Mouse (Mus musculus) layer of hippocampus, postnatal 36 days (tissue): ENCODE measurements at regions not wholly inside any gene's neighbourhood (a gene's known extent, or its start where the extent isn't known, plus 50 kb on each side); places are given as distances from the start of the nearest gene placed in this dataset.

ENCODE experiments used
- DNase-seq, 2 experiments: peaks; one replicate each; pipeline ENCODE4 v3.0.0; 2022

DNA sequence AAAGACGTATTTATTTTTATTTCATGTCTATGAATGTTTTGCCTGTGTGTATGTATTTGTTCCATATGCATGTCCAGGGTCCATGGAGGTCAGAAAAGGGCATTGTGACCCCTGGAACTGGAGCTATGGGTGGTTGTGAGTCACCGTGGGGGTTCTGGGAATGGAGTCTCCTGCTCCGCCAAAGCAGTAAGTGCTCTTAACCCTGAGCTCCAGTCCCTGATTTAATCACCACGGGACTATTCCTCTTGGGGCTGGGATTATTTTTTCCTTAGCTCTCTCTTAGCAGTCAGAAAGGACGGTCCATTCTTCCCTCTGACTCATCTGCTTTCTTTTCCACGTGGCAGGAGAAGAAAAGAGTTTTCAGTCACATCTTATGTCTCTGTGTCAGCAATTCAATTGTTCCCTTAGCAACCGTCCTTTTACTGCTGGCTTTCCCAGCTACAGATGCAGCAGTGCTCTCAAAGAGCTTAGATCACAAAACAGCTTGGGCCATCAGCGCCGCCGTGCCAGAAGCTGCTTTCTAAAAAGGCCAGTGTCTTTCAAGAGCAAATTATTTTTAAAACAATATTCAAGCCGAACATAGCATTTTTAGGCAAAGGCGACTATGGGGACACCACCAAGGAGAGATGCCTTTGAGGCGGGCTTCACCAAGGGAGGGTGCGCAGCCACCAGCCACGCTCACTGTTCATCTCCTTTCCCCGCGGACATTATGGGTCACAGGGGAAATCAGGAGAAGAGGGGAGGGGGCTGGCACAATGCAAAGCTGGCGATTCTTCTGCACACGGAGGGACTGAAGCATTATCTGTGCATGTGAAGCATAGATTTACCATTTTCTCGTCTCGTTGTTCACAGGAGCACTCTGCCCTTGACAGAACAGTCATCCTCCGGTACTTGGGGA, 110.8 kb downstream of the Map3k7 start:
- peak; percentile 37 to 52 for DNase-seq

DNA sequence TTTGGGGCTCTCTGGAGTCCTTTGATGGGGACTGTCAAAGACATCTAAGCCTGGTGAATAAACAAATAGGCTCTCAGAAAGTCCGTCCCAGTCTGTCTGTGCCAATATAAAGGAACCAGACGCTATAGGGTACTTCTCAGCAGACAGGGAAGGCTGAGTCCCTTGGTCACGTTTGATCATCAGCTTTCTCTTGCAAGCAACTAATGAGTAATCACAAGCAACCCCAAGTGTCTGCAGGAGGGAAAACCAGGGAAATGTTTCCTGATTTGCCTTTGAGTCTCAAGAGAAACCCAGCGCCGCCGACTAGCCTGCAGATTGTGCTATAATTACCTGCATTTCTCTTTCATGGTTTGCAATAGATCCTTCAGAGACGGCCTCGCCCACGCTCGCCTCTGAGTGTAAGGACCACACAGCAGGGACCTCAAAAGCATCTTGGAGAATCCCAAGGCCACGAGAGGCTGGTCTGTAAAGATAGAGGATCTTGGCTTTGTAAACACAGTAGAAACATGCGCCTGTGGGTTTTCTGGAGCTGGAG, 112.6 kb downstream of the Map3k7 start:
- no peak for DNase-seq

DNA sequence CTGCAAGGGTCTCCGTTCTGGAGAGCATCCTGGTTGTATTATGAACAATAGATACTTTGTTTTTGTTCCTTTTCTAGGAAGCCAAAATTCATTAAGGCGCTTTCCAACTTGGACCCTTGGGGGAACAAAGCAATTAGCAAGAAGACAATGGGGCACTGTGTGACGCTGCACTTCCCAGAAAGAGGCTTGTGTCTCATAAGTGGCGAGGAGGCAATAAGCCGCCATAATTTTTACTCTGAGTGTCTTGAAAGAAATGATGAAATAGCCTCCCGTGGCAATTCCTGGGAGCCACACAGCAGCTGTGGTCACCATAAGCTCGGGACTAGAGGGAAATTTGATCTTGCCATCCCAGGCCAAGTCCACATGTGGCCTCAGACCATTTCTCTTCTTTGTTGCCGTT, 119.6 kb downstream of the Map3k7 start:
- DNase-seq, result no peak

DNA sequence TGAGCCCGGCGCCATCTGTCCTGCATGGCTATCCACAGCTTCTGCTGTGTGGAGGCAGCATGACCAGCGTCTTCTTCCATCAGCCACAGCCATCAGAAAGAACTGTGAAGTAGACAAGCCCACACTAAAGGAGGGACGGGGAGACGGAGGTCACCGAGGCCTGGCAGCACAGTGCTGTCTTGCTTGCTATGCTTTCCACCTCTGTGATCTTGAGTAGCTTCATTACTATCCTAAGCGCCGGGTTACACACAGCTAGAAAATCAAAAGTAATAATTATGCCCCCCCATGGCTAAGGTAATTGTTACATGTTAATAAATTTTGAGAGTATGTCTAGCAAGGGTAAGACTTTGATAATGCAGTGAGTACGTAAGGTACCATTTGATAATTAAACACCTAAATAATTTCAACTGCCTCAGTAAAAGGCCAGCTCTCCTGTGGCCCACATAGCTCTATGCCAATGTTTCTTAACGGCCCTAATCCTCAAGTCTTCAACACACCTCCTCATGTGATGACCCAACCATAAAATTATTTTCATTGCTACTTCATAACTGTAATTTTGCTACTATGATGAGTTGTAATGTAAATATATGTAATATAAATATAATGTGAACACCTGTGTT, 120.5 kb downstream of the Map3k7 start:
- no peak for DNase-seq

DNA sequence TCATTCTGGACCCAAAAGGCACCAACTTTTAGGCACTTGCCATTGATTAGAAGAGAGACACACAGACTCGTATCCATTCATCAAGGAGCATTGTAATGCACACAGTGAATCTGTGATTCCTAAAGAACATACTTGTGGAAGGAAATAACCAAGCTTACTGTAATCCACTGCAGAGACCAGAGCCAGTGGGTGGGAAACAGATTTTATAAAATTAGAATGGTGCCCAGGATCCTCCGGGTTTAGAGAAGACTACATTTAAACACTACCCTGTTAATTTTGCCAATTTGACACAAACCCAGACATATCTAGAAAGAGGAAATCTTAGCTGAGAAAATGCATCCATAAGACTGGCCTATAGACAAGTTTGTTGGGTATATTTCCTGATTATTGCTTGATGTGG, 121.1 kb downstream of the Map3k7 start:
- DNase-seq, result no peak

DNA sequence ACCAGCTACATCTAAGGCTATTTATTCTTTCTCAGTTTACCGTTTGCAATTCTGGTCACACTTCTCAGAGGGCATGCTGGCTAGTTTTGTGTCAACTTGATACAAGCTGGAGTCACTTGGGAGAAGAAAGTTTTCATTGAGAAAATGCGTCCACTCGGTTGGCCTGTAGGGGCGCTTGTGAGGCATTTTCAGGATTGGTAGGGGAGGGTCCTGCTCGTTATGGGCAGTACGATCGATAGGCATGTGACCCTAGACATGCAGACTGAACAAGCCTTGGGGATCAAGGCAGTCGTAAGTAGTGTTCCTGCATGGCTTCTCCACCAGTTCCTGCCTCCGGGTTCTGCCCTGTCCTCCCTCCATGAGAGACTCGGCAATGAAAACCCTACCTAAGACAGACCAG, 127.2 kb downstream of the Map3k7 start:
- no peak for DNase-seq

DNA sequence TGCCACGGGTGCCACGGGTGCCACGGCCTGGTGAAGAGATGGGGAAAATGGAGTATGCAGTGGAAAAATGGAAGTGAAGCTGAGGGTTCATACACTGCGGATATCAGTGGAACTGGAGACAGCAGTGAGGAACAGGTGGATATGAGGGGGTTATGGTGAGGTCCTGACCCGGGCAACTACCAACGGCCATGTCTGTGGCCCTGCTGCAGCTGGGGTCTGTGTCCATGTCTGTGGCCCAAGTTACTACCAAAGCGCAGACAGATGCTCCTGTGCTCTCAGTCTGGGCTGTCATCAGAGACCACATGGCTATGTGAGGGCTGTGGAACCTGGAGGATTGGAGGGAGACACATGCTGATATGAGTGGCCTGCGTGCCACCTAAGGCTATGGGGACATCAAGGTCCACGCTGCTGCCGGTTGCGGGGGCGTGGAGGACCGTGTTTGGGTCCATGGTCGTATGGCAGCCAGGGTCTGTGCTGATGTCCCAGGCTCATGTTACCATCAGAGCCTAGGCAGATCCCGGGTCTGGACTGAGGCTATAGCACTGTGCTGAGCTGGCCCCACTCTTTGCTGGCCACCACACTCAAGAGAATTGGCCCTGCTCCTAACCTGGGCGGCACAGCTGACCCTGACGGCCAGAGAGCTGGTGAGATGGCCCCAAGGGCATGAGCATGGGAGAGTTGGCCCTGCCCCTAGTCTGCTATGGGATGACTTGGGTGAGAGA, 128.6 kb downstream of the Map3k7 start:
- DNase-seq, result no peak

DNA sequence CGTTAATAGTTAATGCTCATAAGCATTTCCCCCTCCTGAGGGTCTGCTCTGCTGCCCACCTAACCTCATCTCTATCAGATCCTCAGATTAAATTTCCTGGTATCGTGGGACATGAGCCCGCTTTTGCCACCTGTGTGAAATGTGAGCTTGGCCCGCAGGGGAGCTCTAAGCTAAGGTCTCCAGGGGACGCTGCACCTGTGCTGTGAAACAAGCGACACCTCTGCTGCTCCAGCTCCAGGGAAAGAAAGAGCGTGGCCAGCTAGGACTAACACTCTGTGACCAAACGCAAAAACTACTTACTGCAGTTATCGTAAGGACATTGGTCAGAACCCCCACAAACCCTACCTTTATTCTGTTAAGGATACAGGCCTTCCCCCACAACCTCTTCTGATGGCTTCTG, 134.3 kb downstream of the Map3k7 start:
- no peak for DNase-seq

DNA sequence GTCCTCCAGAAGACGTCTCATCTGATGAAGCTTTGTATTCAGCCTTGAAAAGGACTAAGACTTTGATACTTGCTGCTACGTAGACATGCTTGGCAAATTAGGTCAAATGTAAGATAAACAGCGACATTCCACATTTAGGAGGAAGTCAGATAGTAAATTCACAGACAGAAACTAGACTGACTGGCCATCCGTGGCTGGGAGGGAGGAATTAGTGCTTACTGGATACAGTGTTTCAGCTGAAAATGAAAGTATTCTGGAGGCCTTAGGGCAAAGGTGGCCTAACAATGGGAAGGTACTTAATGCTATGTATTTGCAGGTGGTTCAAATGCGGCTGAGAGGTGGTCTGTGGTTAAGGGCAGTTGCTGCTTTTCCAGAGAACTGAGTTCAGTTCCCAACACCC, 137.1 kb downstream of the Map3k7 start:
- DNase-seq, result no peak

DNA sequence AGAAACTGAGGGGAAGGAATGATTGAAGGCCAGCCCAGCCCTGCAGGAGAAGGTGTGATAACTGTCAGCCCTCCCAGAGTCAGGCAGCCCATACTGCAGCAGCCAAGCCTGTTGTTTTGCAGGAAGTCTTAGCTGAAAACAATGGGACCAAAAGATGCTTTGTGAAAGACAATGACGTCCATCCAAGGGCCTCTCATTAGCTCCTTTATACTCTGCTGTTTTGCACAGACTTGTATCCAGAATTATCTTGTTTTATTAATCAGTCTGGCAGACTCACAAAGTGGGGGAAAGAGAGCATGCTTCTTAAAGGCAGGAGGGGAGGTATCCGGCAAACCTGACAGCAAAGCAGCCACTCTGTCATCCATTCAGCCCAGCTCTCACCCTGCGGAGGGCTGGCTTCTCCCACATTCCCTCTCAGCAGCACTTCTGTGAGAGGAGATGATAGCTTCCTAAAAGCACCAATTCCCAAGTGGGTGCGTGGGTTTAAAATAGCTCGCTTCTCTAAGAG, 131.9 kb upstream of the Bach2 start:
- DNase-seq, result no peak

DNA sequence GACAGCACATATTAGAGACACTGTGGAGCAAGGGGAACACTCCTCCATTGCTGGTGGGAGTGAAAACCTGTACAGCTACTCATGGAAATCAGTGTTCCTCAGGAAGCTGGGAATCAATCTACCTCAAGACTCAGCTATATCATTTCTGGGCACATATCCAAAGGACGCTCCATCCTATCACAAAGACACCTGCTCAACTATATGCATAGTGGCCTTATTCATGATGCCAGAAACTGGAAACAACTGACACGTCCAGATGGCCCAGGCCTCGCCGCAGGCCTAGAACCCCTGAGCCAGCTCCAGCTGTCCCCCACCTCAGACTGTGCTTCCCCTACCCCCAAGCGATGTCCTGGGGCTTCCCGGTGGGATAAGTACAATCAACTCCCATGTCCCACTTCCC, 116.3 kb upstream of the Bach2 start:
- DNase-seq, result no peak

DNA sequence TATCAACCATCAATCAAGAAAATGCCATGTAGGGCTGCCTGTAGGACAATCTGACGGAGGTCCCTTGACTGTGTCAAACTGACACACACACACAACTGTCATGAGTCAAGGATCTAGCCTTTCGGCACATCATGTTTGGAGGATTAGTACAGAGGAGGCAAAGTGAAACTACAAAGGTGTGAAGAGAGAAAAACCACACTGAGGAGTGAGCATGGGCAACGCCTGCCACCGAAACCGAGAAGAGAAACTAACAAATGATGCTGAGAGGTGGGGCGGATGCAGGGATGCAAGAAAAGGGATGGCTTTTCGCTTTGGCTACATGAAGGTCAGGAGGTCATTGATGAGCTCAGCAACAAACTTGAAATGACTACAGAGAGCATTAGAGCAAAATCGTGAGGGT, 111.8 kb upstream of the Bach2 start:
- DNase-seq, result no peak

DNA sequence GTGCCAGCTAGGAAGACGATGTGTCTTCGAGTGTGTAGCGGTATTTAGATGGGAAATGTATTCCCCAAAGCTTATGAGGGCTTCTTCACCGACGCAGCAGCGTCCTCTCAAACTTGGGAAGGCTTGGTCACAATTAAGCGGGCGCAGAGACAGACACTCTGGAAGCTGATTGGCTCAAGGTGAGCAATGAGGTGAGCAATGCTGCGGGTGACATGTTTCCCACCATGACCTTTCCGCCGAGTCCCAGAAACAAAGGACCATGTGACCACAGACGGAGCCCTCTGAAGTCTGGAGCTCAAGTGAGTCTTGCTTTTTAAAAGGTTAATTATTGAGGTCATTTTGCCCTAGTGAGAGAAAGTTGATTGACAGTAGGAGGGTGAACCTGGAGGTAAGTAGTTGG, 108.0 kb upstream of the Bach2 start:
- DNase-seq, result no peak

DNA sequence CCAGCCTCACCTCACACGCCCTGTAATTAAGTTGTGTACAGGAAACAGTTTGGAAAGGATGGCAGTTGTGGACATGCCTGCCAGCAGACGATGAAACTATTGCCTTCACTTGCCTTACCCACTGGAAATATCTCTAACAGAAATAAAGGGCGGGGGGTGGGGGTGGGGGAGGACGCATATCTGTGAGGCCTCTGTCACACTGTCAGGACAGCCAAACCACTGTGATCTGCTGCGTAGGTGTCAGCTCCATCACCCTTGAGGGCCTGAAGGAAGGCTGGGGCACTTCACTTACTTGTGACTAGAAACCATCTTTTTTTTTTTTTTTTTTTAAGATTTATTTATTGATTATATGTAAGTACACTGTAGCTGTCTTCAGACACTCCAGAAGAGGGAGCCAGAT, 106.8 kb upstream of the Bach2 start:
- DNase-seq, result no peak

DNA sequence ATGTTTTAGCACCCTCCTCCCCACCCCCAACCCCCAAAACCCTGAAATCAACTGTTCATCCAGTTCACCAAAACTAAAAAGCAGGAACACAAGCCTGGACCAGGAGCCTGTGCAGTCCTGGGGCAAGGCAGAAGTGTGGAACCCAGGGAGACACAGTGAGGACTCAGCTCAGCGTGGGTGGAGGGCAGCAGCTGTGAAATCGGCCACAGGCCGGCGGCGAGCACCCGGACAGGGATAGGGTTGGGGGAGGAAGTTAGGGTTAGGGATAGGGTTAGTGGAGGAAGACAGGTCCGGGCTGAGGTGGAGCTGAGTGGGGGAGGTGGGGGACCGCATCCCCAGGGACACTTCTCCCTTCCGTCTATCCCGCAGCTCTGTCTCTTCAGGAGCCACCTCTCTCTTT, 102.5 kb upstream of the Bach2 start:
- no peak for DNase-seq

DNA sequence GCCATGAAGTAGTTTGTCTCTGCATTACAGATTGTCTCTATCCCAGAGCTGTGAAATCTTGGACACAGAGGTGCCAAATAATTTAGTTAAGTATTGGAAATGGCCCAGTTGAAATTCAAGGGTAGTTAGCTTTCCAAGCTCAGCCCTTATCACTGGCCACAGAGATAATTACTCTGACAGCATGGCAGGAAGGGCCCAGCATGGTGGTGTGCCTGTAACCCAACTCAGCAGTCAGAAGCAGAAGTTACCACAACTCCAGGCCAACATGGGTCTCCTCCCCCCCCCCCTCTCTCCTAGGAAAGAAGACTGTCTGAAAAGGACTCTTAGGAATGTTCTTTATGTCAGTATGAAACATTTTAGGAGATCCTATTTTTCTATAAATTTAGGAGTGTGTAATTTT, 101.4 kb upstream of the Bach2 start:
- no peak for DNase-seq

DNA sequence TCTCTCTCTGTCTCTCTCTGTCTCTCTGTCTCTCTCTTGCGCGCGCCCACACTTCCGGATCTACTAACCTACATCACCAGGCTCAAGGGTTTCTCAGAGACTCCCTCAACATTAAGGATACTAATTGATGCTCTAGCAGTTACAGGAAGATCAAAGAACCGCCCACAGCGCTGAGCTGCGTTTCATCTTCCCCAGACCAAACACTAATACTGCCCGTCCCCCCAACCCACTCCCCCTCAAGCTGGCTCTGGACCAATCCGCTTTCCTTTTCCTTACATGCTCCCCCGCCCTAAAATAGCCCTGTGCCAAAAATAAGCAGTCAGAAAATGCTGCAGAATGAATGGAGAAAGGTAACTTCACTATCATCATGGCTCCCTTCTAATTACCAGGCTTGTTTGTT, 100.6 kb upstream of the Bach2 start:
- no peak for DNase-seq

DNA sequence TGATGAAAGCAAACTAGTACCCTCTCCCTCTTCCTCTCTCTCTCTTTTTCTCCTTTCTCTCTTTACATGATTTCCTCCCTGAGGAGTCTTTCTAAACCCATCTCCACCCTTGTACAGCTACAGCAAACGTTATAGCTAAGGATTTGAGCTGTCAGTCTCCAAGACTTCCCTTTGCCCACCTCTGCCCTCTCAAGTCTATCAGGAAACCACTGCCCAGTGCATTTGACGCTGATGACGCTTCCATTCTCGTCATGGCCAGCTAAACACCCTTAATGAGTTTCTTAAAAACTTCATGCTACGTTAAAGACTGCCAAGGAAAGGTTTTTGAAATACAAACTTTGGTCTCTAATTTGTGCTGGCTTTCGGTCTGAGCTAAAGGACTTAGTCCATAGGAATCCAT, 99.0 kb upstream of the Bach2 start:
- DNase-seq, result no peak

DNA sequence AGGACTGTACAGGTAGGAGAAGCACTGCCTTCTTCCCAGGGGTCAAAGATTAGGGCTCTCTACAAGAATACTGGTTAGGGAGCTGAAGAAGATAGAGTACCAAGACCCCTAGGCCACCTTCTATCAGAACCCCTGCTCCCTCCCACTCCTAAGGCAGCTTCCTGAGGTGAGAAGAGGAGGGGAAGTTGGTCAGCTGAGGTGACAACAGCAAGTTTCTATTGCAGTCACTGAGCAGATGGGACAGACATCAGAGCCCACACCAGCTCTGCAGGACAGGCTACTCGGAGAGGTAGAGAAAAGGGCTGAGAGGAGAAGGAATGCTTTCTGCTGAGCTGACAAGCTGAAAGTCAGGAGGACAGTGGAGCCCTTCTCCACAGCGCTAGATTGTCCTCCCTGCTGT, 98.5 kb upstream of the Bach2 start:
- DNase-seq, result no peak

DNA sequence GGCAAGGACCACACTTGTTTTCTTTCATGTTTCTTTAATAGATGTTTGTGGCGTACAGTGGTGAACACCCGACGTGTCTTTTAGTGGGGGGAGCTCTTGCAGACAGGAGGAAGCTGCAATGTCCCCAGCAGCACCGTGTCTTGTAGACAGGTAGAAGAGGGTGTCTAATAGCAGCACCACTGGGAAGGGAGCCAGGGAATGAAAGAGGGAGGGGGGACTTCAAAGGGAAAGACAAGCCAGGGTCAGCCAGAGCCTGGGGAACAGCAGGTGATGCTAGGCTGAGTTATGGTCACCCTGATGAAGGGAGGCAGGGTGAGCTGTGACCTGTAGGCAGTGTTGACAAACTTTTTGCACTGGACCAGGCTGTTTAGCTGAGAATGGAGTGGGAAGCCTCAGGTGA, 96.4 kb upstream of the Bach2 start:
- no peak for DNase-seq

DNA sequence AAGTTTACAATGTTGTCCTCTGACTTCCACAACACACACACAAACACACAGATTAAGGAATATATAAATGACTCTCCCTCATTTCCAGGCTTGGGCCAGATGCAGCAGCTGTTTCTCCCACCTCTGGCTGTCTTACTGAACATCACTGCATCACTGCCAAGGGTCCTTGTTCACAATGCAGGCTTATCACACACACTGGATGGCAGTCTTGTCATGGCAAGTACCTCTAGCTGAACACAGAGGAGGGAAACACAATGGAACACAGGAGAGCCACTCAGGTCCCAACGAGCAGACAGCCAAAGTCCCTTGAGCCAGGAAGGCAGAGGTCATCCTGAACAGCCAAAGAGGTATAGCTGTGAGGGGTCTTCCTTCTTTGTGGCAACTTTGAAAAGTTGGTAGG, 91.5 kb upstream of the Bach2 start:
- DNase-seq, result no peak

DNA sequence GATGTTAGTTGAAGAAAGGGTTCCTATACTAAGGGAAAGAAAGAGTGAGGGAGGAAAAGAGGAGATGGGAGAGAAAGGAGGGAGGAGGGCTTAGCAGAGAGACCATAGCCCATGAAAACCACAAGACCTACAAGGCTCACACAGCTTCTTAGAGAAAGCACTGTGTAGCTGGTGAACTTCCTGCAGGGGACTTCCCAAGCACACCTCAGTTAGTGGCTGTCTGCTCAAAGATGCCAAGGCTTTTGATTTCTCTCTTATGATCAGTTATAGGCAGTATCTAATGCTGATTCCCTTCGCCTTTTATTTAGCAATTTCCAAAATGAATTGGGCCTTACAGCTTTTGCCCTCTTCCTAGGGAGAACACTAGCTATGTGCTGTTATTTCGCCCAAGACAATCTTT, 90.0 kb upstream of the Bach2 start:
- no peak for DNase-seq

DNA sequence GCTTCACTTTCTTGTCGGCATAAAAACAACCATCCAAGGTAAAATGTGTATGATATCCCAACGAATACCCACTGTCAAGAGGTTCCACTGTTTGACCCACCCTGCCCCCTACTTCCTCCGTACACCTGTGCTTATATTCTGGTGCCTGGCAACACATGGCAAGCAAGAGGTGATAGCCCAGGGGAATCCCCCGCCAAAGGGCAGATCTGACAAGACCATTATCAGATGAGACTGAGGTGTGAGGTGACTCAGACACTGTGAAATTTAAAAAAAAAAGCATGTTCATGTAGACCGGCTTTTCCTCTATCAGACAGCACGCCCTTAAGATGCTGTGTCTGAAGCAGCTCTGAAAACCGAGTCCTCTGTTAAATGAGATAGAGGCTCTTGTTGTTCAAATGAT, 89.4 kb upstream of the Bach2 start:
- no peak for DNase-seq
